Mouse (Mus musculus): ENCODE results near the gene Iffo2. TPM values are rescaled to one million over a fixed set of nuclear protein-coding genes. Genes with fewer than 3 reads are reported as not detected.

Gene Iffo2
- total RNA-seq, 2 experiments from 2014 or later = 1.2 to 2.4 TPM

GRCm38 (mm10) chr4:139580663-139581336, 50.5 kb downstream of the Iffo2 start:
- no peak for ATAC-seq (replicated peaks; ENCODE audit: poor library complexity, severe bottlenecking)

- no peak for ATAC-seq (replicated peaks; ENCODE audit: poor library complexity, severe bottlenecking)
Measured at GRCm38 (mm10) chr4:139581427-139582051, 51.2 kb downstream of the Iffo2 start.

- ATAC-seq (replicated peaks; ENCODE audit: poor library complexity, severe bottlenecking) = no peak
Measured at GRCm38 (mm10) chr4:139582346-139582745, 52.0 kb downstream of the Iffo2 start.

GRCm38 (mm10) chr4:139582903-139583302, 52.6 kb downstream of the Iffo2 start:
- no peak for ATAC-seq (replicated peaks; ENCODE audit: poor library complexity, severe bottlenecking)

GRCm38 (mm10) chr4:139583629-139584245, 53.4 kb downstream of the Iffo2 start:
- ATAC-seq (replicated peaks; ENCODE audit: poor library complexity, severe bottlenecking) = no peak

GRCm38 (mm10) chr4:139584704-139585103, 54.4 kb downstream of the Iffo2 start:
- no peak for ATAC-seq (replicated peaks; ENCODE audit: poor library complexity, severe bottlenecking)

GRCm38 (mm10) chr4:139585713-139586112, 55.4 kb downstream of the Iffo2 start:
- ATAC-seq (replicated peaks; ENCODE audit: poor library complexity, severe bottlenecking) = peak; percentile 72

GRCm38 (mm10) chr4:139587370-139587769, 57.0 kb downstream of the Iffo2 start:
- ATAC-seq (replicated peaks; ENCODE audit: poor library complexity, severe bottlenecking) = no peak

GRCm38 (mm10) chr4:139587773-139588172, 57.4 kb downstream of the Iffo2 start:
- no peak for ATAC-seq (replicated peaks; ENCODE audit: poor library complexity, severe bottlenecking)

GRCm38 (mm10) chr4:139589351-139590027, 59.1 kb downstream of the Iffo2 start:
- ATAC-seq (replicated peaks; ENCODE audit: poor library complexity, severe bottlenecking) = no peak

GRCm38 (mm10) chr4:139590446-139590845, 60.1 kb downstream of the Iffo2 start:
- no peak for ATAC-seq (replicated peaks; ENCODE audit: poor library complexity, severe bottlenecking)

- ATAC-seq (replicated peaks; ENCODE audit: poor library complexity, severe bottlenecking) = no peak
Measured at GRCm38 (mm10) chr4:139592895-139593294, 62.5 kb downstream of the Iffo2 start.

- ATAC-seq (replicated peaks; ENCODE audit: poor library complexity, severe bottlenecking) = no peak
Measured at GRCm38 (mm10) chr4:139593383-139593782, 63.0 kb downstream of the Iffo2 start.

GRCm38 (mm10) chr4:139594062-139594461, 63.7 kb downstream of the Iffo2 start:
- ATAC-seq (replicated peaks; ENCODE audit: poor library complexity, severe bottlenecking) = no peak

- ATAC-seq (replicated peaks; ENCODE audit: poor library complexity, severe bottlenecking) = no peak
Measured at GRCm38 (mm10) chr4:139596715-139597114, 66.4 kb downstream of the Iffo2 start.

- ATAC-seq (replicated peaks; ENCODE audit: poor library complexity, severe bottlenecking) = no peak; the same call in 1 of the 2 replicates
Measured at GRCm38 (mm10) chr4:139597286-139598284, 67.2 kb downstream of the Iffo2 start.

- ATAC-seq (replicated peaks; ENCODE audit: poor library complexity, severe bottlenecking) = no peak
Measured at GRCm38 (mm10) chr4:139598356-139598755, 68.0 kb downstream of the Iffo2 start.

- ATAC-seq (replicated peaks; ENCODE audit: poor library complexity, severe bottlenecking) = peak; percentile 58
Measured at GRCm38 (mm10) chr4:139598950-139599518, 68.7 kb downstream of the Iffo2 start.

Measured in granulocyte monocyte progenitor cell, adult 5-6 weeks (primary cell).